Mouse (Mus musculus): Measurements from ENCODE around the gene Gm20388. TPM values are rescaled to one million over a fixed set of nuclear protein-coding genes. Genes with fewer than 3 reads are reported as not detected.
A peak's percentile ranks its signal among the peaks of the same experiment; 100 is the strongest.

The Gm20388 gene
- total RNA-seq, 2 experiments from 2014 or later: 10.3 to 10.6 TPM

- no peak for DNase-seq (ENCODE audit: low spot score in 2 of 2)
- intact Hi-C loops (cut with DNase I): no loop called here
Observed at GRCm38 (mm10) chr8:121073174-121074107, 1162.8 kb downstream of the Gm20388 start.

GRCm38 (mm10) chr8:121074108-121074847 is 1163.6 kb downstream of the Gm20388 start:
- intact Hi-C loops (cut with DNase I): no loop called here

GRCm38 (mm10) chr8:121074848-121075145 is 1164.2 kb downstream of the Gm20388 start:
- intact Hi-C loops (cut with DNase I): loop anchor here (5.0 kb wide), 1 partner anchor 43 kb away; the partner anchor contains the start of gene Foxc2
- DNase-seq (ENCODE audit: low spot score in 2 of 2): no peak

More at GRCm38 (mm10) chr8:121074108-121074847, 1163.6 kb downstream of the Gm20388 start:
- DNase-seq (ENCODE audit: low spot score in 2 of 2): no peak

GRCm38 (mm10) chr8:121075936-121076335 is 1165.3 kb downstream of the Gm20388 start:
- DNase-seq (ENCODE audit: low spot score in 2 of 2): no peak
- intact Hi-C loops (cut with DNase I): loop anchor here (5.0 kb wide), 1 partner anchor 41 kb away; the partner anchor contains the start of gene Foxc2

- no peak for DNase-seq (ENCODE audit: low spot score in 2 of 2)
- intact Hi-C loops (cut with DNase I): loop anchor here (5.0 kb wide), 1 partner anchor 41 kb away; the partner anchor contains the start of gene Foxc2
Observed at GRCm38 (mm10) chr8:121076555-121076954, 1165.9 kb downstream of the Gm20388 start.

GRCm38 (mm10) chr8:121078721-121079120 is 1168.1 kb downstream of the Gm20388 start:
- intact Hi-C loops (cut with DNase I): loop anchor here (5.0 kb wide), 1 partner anchor 39 kb away; the partner anchor contains the start of gene Foxc2
- no peak for DNase-seq (ENCODE audit: low spot score in 2 of 2)

- intact Hi-C loops (cut with DNase I): loop anchor here (5.0 kb wide), 1 partner anchor 38 kb away; the partner anchor contains the start of gene Foxc2
- no peak for DNase-seq (ENCODE audit: low spot score in 2 of 2)
Observed at GRCm38 (mm10) chr8:121079201-121079600, 1168.6 kb downstream of the Gm20388 start.

GRCm38 (mm10) chr8:121079944-121080343 is 1169.3 kb downstream of the Gm20388 start:
- no peak for DNase-seq (ENCODE audit: low spot score in 2 of 2)
- intact Hi-C loops (cut with DNase I): loop anchor here (5.0 kb wide), 3 partner anchors 37 to 193 kb away; partner anchors contain the start of gene Foxc2

GRCm38 (mm10) chr8:121080361-121081090 is 1169.9 kb downstream of the Gm20388 start:
- intact Hi-C loops (cut with DNase I): loop anchor here (5.0 kb wide), 2 partner anchors 108 to 193 kb away; no protein-coding TSS in a partner anchor
- no peak for DNase-seq (ENCODE audit: low spot score in 2 of 2)

GRCm38 (mm10) chr8:121081398-121081797 is 1170.8 kb downstream of the Gm20388 start:
- intact Hi-C loops (cut with DNase I): loop anchor here (5.0 kb wide), 2 partner anchors 109 to 194 kb away; no protein-coding TSS in a partner anchor
- no peak for DNase-seq (ENCODE audit: low spot score in 2 of 2)

- intact Hi-C loops (cut with DNase I): loop anchor here (5.0 kb wide), 2 partner anchors 110 to 195 kb away; no protein-coding TSS in a partner anchor
- no peak for DNase-seq (ENCODE audit: low spot score in 2 of 2)
Observed at GRCm38 (mm10) chr8:121082218-121083092, 1171.8 kb downstream of the Gm20388 start.

- peak; percentile 34 to 35 for DNase-seq (ENCODE audit: low spot score in 2 of 2)
- intact Hi-C loops (cut with DNase I): loop anchor here (5.0 kb wide), 2 partner anchors 111 to 196 kb away; no protein-coding TSS in a partner anchor
Observed at GRCm38 (mm10) chr8:121083093-121083935, 1172.7 kb downstream of the Gm20388 start.

GRCm38 (mm10) chr8:121083936-121084209 is 1173.2 kb downstream of the Gm20388 start:
- intact Hi-C loops (cut with DNase I): loop anchor here (5.0 kb wide), 2 partner anchors 112 to 197 kb away; no protein-coding TSS in a partner anchor
- no peak for DNase-seq (ENCODE audit: low spot score in 2 of 2)

GRCm38 (mm10) chr8:121084210-121084951 is 1173.7 kb downstream of the Gm20388 start, which contains the start of gene Foxf1:
Gene Foxf1 (plus strand): TSS chr8:121084386.
- no peak for DNase-seq (ENCODE audit: low spot score in 2 of 2)
- intact Hi-C loops (cut with DNase I): loop anchor here (5.0 kb wide), 2 partner anchors 112 to 197 kb away; no protein-coding TSS in a partner anchor

GRCm38 (mm10) chr8:121085011-121085410 is 1174.4 kb downstream of the Gm20388 start:
- intact Hi-C loops (cut with DNase I): no loop called here
- DNase-seq (ENCODE audit: low spot score in 2 of 2): no peak

GRCm38 (mm10) chr8:121085561-121085960 is 1174.9 kb downstream of the Gm20388 start:
- DNase-seq (ENCODE audit: low spot score in 2 of 2): no peak
- intact Hi-C loops (cut with DNase I): no loop called here
